Mouse (Mus musculus) lung, postnatal 0 days (tissue): ENCODE data around the gene Brd2.

Source experiments
- CTCF ChIP-seq: IDR thresholded peaks from 2 replicates; pipeline ENCODE4 v1.5.1; 2016; ENCODE audit warnings: antibody characterized with exemption, mild to moderate bottlenecking
- EP300 ChIP-seq: IDR thresholded peaks from 2 replicates; pipeline ENCODE4 v1.6.1; 2016; ENCODE audit warnings: antibody characterized with exemption, mild to moderate bottlenecking, control low read depth

- no peak for TF ChIP-seq CTCF
- TF ChIP-seq EP300 = no peak
These were observed 677 bp upstream of the Brd2 start for GRCm38 (mm10) chr17:34123111-34123510.
